Mouse (Mus musculus): Measurements from ENCODE around the gene Sacs.

Sacs gene

GRCm38 (mm10) chr14:61160920-61161319, 22.7 kb downstream of the Sacs start:
- no peak for DNase-seq (ENCODE audit: low spot score in 2 of 2)

GRCm38 (mm10) chr14:61161367-61162334, 23.4 kb downstream of the Sacs start:
- DNase-seq (ENCODE audit: low spot score in 2 of 2): no peak

GRCm38 (mm10) chr14:61164461-61164860, 26.2 kb downstream of the Sacs start:
- no peak for DNase-seq (ENCODE audit: low spot score in 2 of 2)

GRCm38 (mm10) chr14:61165929-61166328, 27.7 kb downstream of the Sacs start:
- DNase-seq (ENCODE audit: low spot score in 2 of 2): no peak

GRCm38 (mm10) chr14:61171261-61171970, 33.2 kb downstream of the Sacs start:
- DNase-seq (ENCODE audit: low spot score in 2 of 2): no peak

GRCm38 (mm10) chr14:61172548-61173158, 34.4 kb downstream of the Sacs start:
- peak; percentile 93 to 97 for DNase-seq (ENCODE audit: low spot score in 2 of 2)

GRCm38 (mm10) chr14:61173229-61173628, 35.0 kb downstream of the Sacs start:
- peak; percentile 37 to 67 for DNase-seq (ENCODE audit: low spot score in 2 of 2)

GRCm38 (mm10) chr14:61191904-61192303, 53.6 kb downstream of the Sacs start:
- no peak for DNase-seq (ENCODE audit: low spot score in 2 of 2)

GRCm38 (mm10) chr14:61192326-61192725, 54.1 kb downstream of the Sacs start:
- no peak for DNase-seq (ENCODE audit: low spot score in 2 of 2)

GRCm38 (mm10) chr14:61194416-61194815, 56.2 kb downstream of the Sacs start:
- no peak for DNase-seq (ENCODE audit: low spot score in 2 of 2)

- DNase-seq (ENCODE audit: low spot score in 2 of 2): no peak
Observed at GRCm38 (mm10) chr14:61210111-61210510, 71.9 kb downstream of the Sacs start.

- DNase-seq (ENCODE audit: low spot score in 2 of 2): no peak
Observed at GRCm38 (mm10) chr14:61211754-61212153, 73.5 kb downstream of the Sacs start.

GRCm38 (mm10) chr14:61221166-61221565, 82.9 kb downstream of the Sacs start:
- DNase-seq (ENCODE audit: low spot score in 2 of 2): no peak

GRCm38 (mm10) chr14:61222506-61222905, 84.2 kb downstream of the Sacs start:
- DNase-seq (ENCODE audit: low spot score in 2 of 2): no peak

GRCm38 (mm10) chr14:61223740-61224139, 85.5 kb downstream of the Sacs start:
- no peak for DNase-seq (ENCODE audit: low spot score in 2 of 2)

- no peak for DNase-seq (ENCODE audit: low spot score in 2 of 2)
Observed at GRCm38 (mm10) chr14:61224387-61225077, 86.3 kb downstream of the Sacs start.

GRCm38 (mm10) chr14:61226151-61226550, 87.9 kb downstream of the Sacs start:
- DNase-seq (ENCODE audit: low spot score in 2 of 2): no peak

GRCm38 (mm10) chr14:61229763-61230162, 91.5 kb downstream of the Sacs start:
- DNase-seq (ENCODE audit: low spot score in 2 of 2): no peak

- no peak for DNase-seq (ENCODE audit: low spot score in 2 of 2)
Observed at GRCm38 (mm10) chr14:61230179-61230578, 91.9 kb downstream of the Sacs start.

- DNase-seq (ENCODE audit: low spot score in 2 of 2): peak in 1 of 2 experiments; percentile 20
Observed at GRCm38 (mm10) chr14:61232016-61232568, 93.8 kb downstream of the Sacs start.

GRCm38 (mm10) chr14:61235846-61236474, 97.7 kb downstream of the Sacs start:
- DNase-seq (ENCODE audit: low spot score in 2 of 2): no peak

Data from cerebellum, postnatal 4 days (tissue).